Mouse (Mus musculus) heart, postnatal 0 days (tissue): ENCODE results near the gene Arl15. TPM values are rescaled to one million over a fixed set of nuclear protein-coding genes. Genes with fewer than 3 reads are reported as not detected.

Experiments
- ATAC-seq: fragments of 200-750 bp; cut with Nextera tagmentation; 2 replicates; pipeline ENCODE4 v1.8.0; 2017; ENCODE audit warnings: low read depth, moderate number of reproducible peaks, moderate library complexity; ENCODE audit not compliant: insufficient read depth
- DNase-seq: peaks from one replicate; pipeline ENCODE4 v3.0.0-alpha.2; 2016; ENCODE audit warnings: low spot score
- H3K27ac ChIP-seq: fragments of 300-500 bp; sonication (generic); 2 replicates; pipeline ENCODE4 v1.5.1; 2014; ENCODE audit warnings: low read depth, mild to moderate bottlenecking
- H3K27me3 ChIP-seq: fragments of 300-500 bp; sonication (generic); 2 replicates; pipeline ENCODE4 v1.6.1; 2014; ENCODE audit warnings: low read length, mixed read lengths; ENCODE audit not compliant: control insufficient read depth, insufficient read depth
- H3K36me3 ChIP-seq: fragments of 300-500 bp; sonication (generic); replicated peaks from 2 replicates; pipeline ENCODE4 v1.6.1; 2014; ENCODE audit warnings: low read length, mixed read lengths; ENCODE audit not compliant: control insufficient read depth, insufficient read depth
- H3K4me1 ChIP-seq: fragments of 300-500 bp; sonication (generic); 2 replicates; pipeline ENCODE4 v1.6.1; 2014; ENCODE audit warnings: antibody characterized with exemption; ENCODE audit not compliant: control insufficient read depth, insufficient read depth
- H3K4me2 ChIP-seq: fragments of 300-500 bp; sonication (generic); 2 replicates; pipeline ENCODE4 v1.6.1; 2014; ENCODE audit warnings: low read depth, mild to moderate bottlenecking, low read length, moderate library complexity
- H3K4me3 ChIP-seq: fragments of 300-500 bp; sonication (generic); 2 replicates; pipeline ENCODE4 v1.5.1; 2014; ENCODE audit warnings: low read depth, low read length
- H3K9ac ChIP-seq: fragments of 300-500 bp; sonication (generic); replicated peaks from 2 replicates; pipeline ENCODE4 v1.6.1; 2014; ENCODE audit warnings: low read depth, low read length, mixed read lengths
- H3K9me3 ChIP-seq: fragments of 300-500 bp; sonication (generic); replicated peaks from 2 replicates; pipeline ENCODE4 v1.6.1; 2016; ENCODE audit warnings: low read length; ENCODE audit not compliant: control insufficient read depth
- CTCF ChIP-seq: IDR thresholded peaks from 2 replicates; pipeline ENCODE4 v1.5.1; 2016; ENCODE audit warnings: antibody characterized with exemption, control low read depth, low read depth
- EP300 ChIP-seq: IDR thresholded peaks from 2 replicates; pipeline ENCODE4 v1.6.1; 2016; ENCODE audit warnings: antibody characterized with exemption, low read depth
- WGBS: fragments of 180-500 bp; shearing (Covaris S2); extraction: QIAGEN DNeasy Blood & Tissue Kit; methylation state at CpG from one replicate; pipeline ENCODE4 v1.1.7; 2014; 5-methylcytosine and 5-hydroxymethylcytosine counted together
- polyA plus RNA-seq: library from polyadenylated mRNA; unstranded; fragments of >200 nt; fragmentation: Nextera tagmentation; extraction: Ambion mirVana; gene quantifications from 2 replicates; pipeline ENCODE4 v1.2.1, GENCODE M21; 2015
- total RNA-seq: library from RNA; depleted of rRNA; stranded (reverse); fragments of >200 nt; gene quantifications from 2 replicates; pipeline ENCODE4 v1.2.3, GENCODE M21; 2014; ENCODE audit warnings: low replicate concordance

The Arl15 gene
- total and polyA plus RNA-seq, 2 experiments from 2014 or later: 3.9 to 16.5 TPM

- no peaks in the 10 kb centered on the region for H3K36me3 ChIP-seq
- DNase-seq: no peak
- H3K27me3 ChIP-seq: no peaks in the 10 kb centered on the region
- no peak overlapping the region for H3K9ac ChIP-seq
- no peak overlapping the region for H3K27ac ChIP-seq
- H3K4me3 ChIP-seq: no peak overlapping the region
- peaks cover 8% of the 10 kb centered on the region; the same call in 1 of the 2 replicates for H3K4me1 ChIP-seq
- ATAC-seq: no peak
- no peak overlapping the region for H3K4me2 ChIP-seq
- TF ChIP-seq EP300 (no peak), CTCF (no peak)
- H3K9me3 ChIP-seq: no peaks in the 10 kb centered on the region
These were observed 302.1 kb downstream of the Arl15 start for GRCm38 (mm10) chr13:114096386-114096785.

GRCm38 (mm10) chr13:114101155-114101554, 306.9 kb downstream of the Arl15 start:
- Histone ChIP-seq H3K36me3 (no peaks in the 10 kb centered on the region; the same call in 1 of the 2 replicates), H3K9ac (no peak overlapping the region), H3K27ac (no peak overlapping the region), H3K27me3 (no peaks in the 10 kb centered on the region), H3K4me1 (0 out of 2 replicates have a peak, but pooled peaks cover 11% of the 10 kb centered on the region), H3K9me3 (no peaks in the 10 kb centered on the region), H3K4me2 (no peak overlapping the region), H3K4me3 (no peak overlapping the region)
- ATAC-seq: no peak
- 41% methylated on average over 5 of the region's 5 CpGs for WGBS
- TF ChIP-seq EP300 (no peak), CTCF (no peak)
- DNase-seq: peak; percentile 41

GRCm38 (mm10) chr13:114106083-114106482, 311.8 kb downstream of the Arl15 start:
- Histone ChIP-seq H3K4me3 (no peak overlapping the region), H3K27ac (no peak overlapping the region), H3K4me1 (0 out of 2 replicates have a peak, but pooled peaks cover 4% of the 10 kb centered on the region), H3K27me3 (no peaks in the 10 kb centered on the region), H3K9ac (no peak overlapping the region), H3K4me2 (no peak overlapping the region), H3K9me3 (no peaks in the 10 kb centered on the region), H3K36me3 (no peaks in the 10 kb centered on the region; the same call in 1 of the 2 replicates)
- WGBS: 69% methylated on average over 7 of the region's 7 CpGs
- DNase-seq: no peak
- no peak for TF ChIP-seq EP300
- no peak for TF ChIP-seq CTCF
- ATAC-seq: no peak

- no peak overlapping the region for H3K4me2 ChIP-seq
- WGBS: 66% methylated on average over 7 of the region's 7 CpGs
- H3K27me3 ChIP-seq: no peaks in the 10 kb centered on the region
- no peaks in the 10 kb centered on the region; the same call in 1 of the 2 replicates for H3K36me3 ChIP-seq
- no peak for DNase-seq
- H3K27ac ChIP-seq: no peak overlapping the region
- no peaks in the 10 kb centered on the region for H3K9me3 ChIP-seq
- no peak overlapping the region for H3K4me3 ChIP-seq
- H3K4me1 ChIP-seq: no peaks in the 10 kb centered on the region
- no peak for ATAC-seq
- no peak overlapping the region for H3K9ac ChIP-seq
- TF ChIP-seq CTCF: no peak
- TF ChIP-seq EP300: no peak
These were observed 313.2 kb downstream of the Arl15 start for GRCm38 (mm10) chr13:114107499-114107898.

- whole genome bisulfite sequencing: 85% methylated on average over 10 of the region's 10 CpGs
These were observed 315.1 kb downstream of the Arl15 start for GRCm38 (mm10) chr13:114109441-114109840.

GRCm38 (mm10) chr13:114109845-114110244, 315.5 kb downstream of the Arl15 start:
- Histone ChIP-seq H3K9ac (no peak overlapping the region), H3K9me3 (no peaks in the 10 kb centered on the region), H3K4me3 (no peak overlapping the region), H3K36me3 (no peaks in the 10 kb centered on the region), H3K27me3 (no peaks in the 10 kb centered on the region), H3K4me1 (no peaks in the 10 kb centered on the region), H3K27ac (no peak overlapping the region), H3K4me2 (no peak overlapping the region)
- ATAC-seq (no peak), DNase-seq (no peak)
- 66% methylated on average over 4 of the region's 4 CpGs for WGBS
- no peak for TF ChIP-seq CTCF
- TF ChIP-seq EP300: no peak

More at GRCm38 (mm10) chr13:114109441-114109840, 315.1 kb downstream of the Arl15 start:
- ATAC-seq (no peak), DNase-seq (no peak)
- Histone ChIP-seq H3K27ac (no peak overlapping the region), H3K36me3 (no peaks in the 10 kb centered on the region), H3K27me3 (no peaks in the 10 kb centered on the region), H3K4me2 (no peak overlapping the region), H3K9ac (no peak overlapping the region), H3K9me3 (no peaks in the 10 kb centered on the region), H3K4me3 (no peak overlapping the region), H3K4me1 (no peaks in the 10 kb centered on the region)
- TF ChIP-seq EP300 (no peak), CTCF (no peak)
